Mouse (Mus musculus): ENCODE results near the gene Depdc5.
"Not testable (repeated sequence)": the region's sequence is repeated elsewhere in the genome, so short reads cannot be mapped to it uniquely, and the experiment has no call there.

Depdc5 gene

DNA sequence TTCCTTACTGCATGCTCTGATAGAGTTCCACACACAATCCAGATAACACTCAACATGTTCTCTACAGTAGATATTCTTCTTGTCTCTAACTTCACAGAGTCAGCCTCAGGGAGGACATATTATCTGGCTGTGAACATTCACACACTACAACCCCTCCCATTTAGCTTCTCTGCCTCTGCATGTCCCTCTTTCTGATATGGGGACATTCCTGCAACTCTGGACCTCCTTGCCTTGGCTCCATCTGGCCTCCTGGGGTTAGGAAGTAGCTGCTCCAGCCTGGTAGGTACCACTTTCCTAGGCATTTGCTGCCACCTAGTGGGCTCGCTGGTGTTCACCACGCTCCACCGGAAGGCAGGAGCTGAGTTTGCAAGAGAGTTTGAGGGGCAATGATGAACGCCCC, 169.6 kb downstream of the Depdc5 start:
- peak; percentile 85 for DNase-seq

DNA sequence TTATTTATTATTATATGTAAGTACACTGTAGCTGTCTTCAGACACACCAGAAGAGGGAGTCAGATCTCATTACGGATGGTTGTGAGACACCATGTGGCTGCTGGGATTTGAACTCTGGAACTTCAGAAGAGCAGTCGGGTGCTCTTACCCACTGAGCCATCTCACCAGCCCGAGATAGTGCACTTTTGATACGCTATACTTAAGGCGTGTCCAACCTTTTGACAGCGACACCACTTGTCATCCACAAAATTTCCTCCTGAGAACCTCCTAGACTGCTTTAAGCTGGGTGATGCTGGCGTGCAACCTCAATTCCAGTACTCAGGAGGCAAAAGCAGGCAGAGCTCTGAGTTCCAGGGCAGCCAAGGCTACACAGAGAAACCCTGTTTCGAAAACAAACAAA, 170.1 kb downstream of the Depdc5 start:
- not testable (repeated sequence) for DNase-seq

DNA sequence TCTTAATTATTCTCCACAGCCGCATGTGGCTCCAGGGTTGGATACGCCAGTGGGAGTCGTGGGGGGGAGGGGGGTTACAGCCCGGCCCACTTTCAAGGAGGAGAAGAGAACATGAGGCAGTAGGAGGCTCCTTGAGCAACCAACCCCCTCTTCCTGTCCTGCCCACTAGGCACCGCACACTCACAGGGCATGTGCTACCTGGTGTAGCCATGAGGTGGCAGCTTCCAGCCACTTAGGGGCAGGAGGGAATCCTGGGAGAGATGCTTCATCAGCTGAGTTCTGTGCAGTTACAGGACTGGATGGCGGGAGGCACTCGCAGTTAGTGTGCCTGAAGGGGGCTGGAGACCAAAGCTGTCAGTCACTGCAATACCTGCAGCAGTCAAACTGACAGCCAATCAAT, 170.6 kb downstream of the Depdc5 start:
- peak; percentile 28 for DNase-seq

DNA sequence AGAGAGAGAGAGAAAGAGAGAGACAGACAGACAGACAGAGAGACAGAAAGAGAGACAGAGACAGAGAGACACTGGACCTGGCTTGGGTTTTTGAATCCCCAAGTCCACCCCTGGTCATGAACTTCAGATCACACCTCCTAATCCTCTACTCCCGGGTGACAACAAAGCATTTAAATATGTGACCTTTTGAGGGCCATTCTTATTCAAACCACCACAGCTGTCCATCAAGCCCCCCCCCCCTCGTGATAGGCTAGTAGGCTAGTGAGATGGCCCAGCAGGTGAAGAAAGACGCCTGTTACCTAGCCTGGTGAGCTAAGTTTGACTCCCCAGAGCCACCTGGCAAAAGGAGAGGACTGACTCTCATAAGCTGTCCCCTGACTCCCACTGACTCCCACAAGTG, 171.4 kb downstream of the Depdc5 start:
- no peak for DNase-seq

DNA sequence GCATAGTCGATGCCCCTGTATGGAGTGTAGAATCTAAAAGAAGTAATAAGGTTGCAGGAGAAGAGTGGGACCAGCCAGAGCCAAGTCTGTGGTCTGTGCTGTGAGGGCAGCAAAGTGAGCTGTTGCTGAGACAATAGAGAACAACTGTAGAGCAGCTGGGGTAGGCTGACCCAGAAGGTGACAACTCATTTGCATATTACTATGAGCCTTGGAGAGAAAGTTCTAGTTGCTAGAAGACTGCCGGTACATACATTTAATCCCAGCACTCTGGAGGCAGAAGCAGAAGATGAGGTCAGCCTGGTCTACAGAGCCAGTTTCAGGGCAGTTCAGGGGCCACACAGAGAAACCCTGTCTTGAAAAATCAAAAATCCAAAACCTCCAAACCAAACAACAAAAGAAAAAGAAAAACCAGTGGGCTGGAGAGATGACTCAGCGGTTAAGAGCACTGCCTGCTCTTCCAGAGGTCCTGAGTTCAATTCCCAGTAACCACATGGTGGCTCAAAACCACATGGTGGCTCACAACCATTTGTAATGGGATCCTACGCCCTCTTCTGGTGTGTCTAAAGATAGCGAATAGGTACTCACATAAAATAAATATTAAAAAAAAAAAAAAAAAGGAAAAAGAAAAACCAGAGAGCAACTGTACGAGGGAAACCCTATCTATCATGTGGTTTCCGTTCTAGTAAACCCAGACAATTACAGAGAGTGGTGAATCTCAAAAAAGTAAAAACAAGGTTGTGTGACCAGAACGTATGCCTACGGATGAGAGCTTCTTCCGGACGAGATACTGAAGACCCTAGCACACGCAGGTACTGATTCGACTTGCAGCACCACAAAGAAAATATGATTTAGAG, 175.4 kb downstream of the Depdc5 start:
- DNase-seq = no peak

DNA sequence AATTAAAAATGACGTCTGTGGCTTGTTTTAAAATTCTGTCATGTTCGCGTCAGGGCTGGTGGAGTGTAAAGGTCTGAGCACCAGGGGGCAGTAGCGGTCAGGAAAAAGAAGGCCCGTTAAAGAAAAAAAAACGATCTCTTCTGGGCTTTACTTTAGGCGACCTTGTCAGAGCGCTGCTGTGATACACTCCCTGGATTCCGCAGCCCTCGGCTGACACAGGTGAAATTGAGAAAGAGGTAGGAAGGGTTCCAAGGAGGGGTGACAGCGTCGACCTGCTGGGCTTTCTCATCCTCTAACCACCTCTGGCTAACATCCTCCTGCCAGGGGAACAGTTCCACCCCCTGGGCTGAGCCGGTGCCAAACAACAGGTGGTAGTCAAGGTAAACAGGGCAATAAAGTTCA, 176.0 kb downstream of the Depdc5 start:
- DNase-seq = peak; percentile 78

DNA sequence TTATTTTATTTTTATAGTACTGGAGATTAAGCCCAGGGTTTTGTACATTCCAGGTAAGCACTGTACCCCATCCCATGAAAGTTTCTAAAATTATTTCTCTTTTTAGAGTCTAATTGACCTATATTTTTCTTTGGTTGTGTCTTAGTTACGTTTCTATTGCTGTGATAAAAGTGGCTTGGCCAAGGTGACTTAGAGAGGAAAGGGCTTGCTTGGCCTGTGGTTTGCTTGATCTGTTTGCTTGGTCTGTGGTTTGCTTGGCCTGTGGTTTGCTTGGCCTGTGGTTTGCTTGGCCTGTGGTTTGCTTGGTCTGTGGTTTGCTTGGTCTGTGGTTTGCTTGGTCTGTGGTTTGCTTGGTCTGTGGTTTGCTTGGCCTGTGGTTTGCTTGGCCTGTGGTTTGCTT, 177.2 kb downstream of the Depdc5 start:
- DNase-seq = not testable (repeated sequence)

DNA sequence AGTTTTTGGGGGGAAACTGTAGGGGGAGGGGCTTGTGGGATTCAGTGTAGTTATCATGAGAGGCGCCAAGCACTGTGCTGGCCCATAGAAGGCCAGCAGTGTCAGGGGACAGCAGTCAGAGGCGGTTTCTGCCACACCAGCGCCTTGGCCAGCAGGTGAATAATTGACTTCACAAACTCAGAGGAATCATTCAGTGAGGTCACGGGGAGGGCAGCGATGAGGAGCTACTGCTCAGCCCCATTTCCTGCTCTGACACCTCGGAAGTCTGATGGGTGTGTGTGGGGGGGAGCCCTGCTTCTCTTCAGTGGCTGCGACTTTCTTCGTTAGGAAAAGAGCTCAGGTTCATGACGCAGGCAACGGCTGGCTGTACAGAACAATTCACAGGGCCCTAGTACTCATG, 179.9 kb downstream of the Depdc5 start:
- peak; percentile 83 for DNase-seq
